Mouse (Mus musculus): ENCODE measurements around the gene Myh11. TPM values are rescaled to one million over a fixed set of nuclear protein-coding genes. Genes with fewer than 3 reads are reported as not detected.
"Not testable (repeated sequence)": the region's sequence is repeated elsewhere in the genome, so short reads cannot be mapped to it uniquely, and the experiment has no call there.

Myh11 gene
- polyA plus RNA-seq, 1 experiment from 2014 or later = 2.4 TPM

GRCm38 (mm10) chr16:14160941-14161340, 130.2 kb downstream of the Myh11 start:
- Histone ChIP-seq H3K27me3 (no peaks in the 10 kb centered on the region), H3K4me1 (peaks cover 40% of the 10 kb centered on the region), H3K4me2 (replicated peaks) (no peak overlapping the region), H3K4me3 (replicated peaks) (no peak overlapping the region), H3K9ac (no peak overlapping the region), H3K27ac (replicated peaks) (no peak overlapping the region), H3K9me3 (replicated peaks) (no peaks in the 10 kb centered on the region), H3K36me3 (no peaks in the 10 kb centered on the region)
- 84% methylated on average over 1 of the region's 1 CpGs for WGBS
- no peak for ATAC-seq (ENCODE audit: insufficient number of reproducible peaks, low FRiP score, low TSS enrichment, low read depth)

- peak overlapping the region; percentile 65 for H3K4me2 ChIP-seq (replicated peaks)
- peaks cover 29% of the 10 kb centered on the region for H3K4me1 ChIP-seq
- WGBS = under 1% methylated on average over 10 of the region's 10 CpGs
- no peak for ATAC-seq (ENCODE audit: insufficient number of reproducible peaks, low FRiP score, low TSS enrichment, low read depth)
- H3K27me3 ChIP-seq = no peaks in the 10 kb centered on the region
- H3K9me3 ChIP-seq (replicated peaks) = no peaks in the 10 kb centered on the region
- H3K27ac ChIP-seq (replicated peaks) = peak overlapping the region; percentile 99
- peak overlapping the region; percentile 71 for H3K4me3 ChIP-seq (replicated peaks)
- peak overlapping the region; percentile 75 for H3K9ac ChIP-seq
- no peaks in the 10 kb centered on the region for H3K36me3 ChIP-seq
Measured at GRCm38 (mm10) chr16:14159746-14160131, 131.4 kb downstream of the Myh11 start.

- Histone ChIP-seq H3K4me2 (replicated peaks) (peak overlapping the region; percentile 67), H3K4me3 (replicated peaks) (peak overlapping the region; percentile 71), H3K9me3 (replicated peaks) (no peaks in the 10 kb centered on the region), H3K36me3 (no peaks in the 10 kb centered on the region), H3K4me1 (peaks cover 23% of the 10 kb centered on the region), H3K27me3 (no peaks in the 10 kb centered on the region), H3K9ac (peak overlapping the region; percentile 75), H3K27ac (replicated peaks) (peak overlapping the region; percentile 99)
- peak; percentile 95 for ATAC-seq (ENCODE audit: insufficient number of reproducible peaks, low FRiP score, low TSS enrichment, low read depth)
- under 1% methylated on average over 58 of the region's 58 CpGs for WGBS
Measured at GRCm38 (mm10) chr16:14158936-14159745, 132.0 kb downstream of the Myh11 start.

GRCm38 (mm10) chr16:14158536-14158935, 132.6 kb downstream of the Myh11 start:
- H3K9ac ChIP-seq = peak overlapping the region; percentile 71
- peaks cover 17% of the 10 kb centered on the region for H3K4me1 ChIP-seq
- 0 out of 2 replicates have a peak, but pooled peaks cover 1% of the 10 kb centered on the region for H3K36me3 ChIP-seq
- H3K4me2 ChIP-seq (replicated peaks) = peak overlapping the region; percentile 67
- 9% methylated on average over 7 of the region's 7 CpGs for WGBS
- H3K4me3 ChIP-seq (replicated peaks) = peak overlapping the region; percentile 71
- ATAC-seq (ENCODE audit: insufficient number of reproducible peaks, low FRiP score, low TSS enrichment, low read depth) = no peak
- no peaks in the 10 kb centered on the region for H3K27me3 ChIP-seq
- H3K9me3 ChIP-seq (replicated peaks) = no peaks in the 10 kb centered on the region
- H3K27ac ChIP-seq (replicated peaks) = peak overlapping the region; percentile 87

- Histone ChIP-seq H3K4me1 (peaks cover 14% of the 10 kb centered on the region), H3K9me3 (replicated peaks) (no peaks in the 10 kb centered on the region), H3K36me3 (peaks cover 22% of the 10 kb centered on the region), H3K4me2 (replicated peaks) (no peak overlapping the region), H3K9ac (no peak overlapping the region), H3K27ac (replicated peaks) (no peak overlapping the region), H3K4me3 (replicated peaks) (no peak overlapping the region), H3K27me3 (no peaks in the 10 kb centered on the region)
- WGBS = 92% methylated on average over 6 of the region's 6 CpGs
- no peak for ATAC-seq (ENCODE audit: insufficient number of reproducible peaks, low FRiP score, low TSS enrichment, low read depth)
Measured at GRCm38 (mm10) chr16:14156312-14156711, 134.9 kb downstream of the Myh11 start.

- Histone ChIP-seq H3K36me3 (peaks cover 29% of the 10 kb centered on the region), H3K4me1 (peaks cover 14% of the 10 kb centered on the region)
- H3K9me3 ChIP-seq (replicated peaks); H3K4me3 ChIP-seq (replicated peaks); H3K27ac ChIP-seq (replicated peaks); H3K4me2 ChIP-seq (replicated peaks); H3K27me3 ChIP-seq; ATAC-seq (ENCODE audit: insufficient number of reproducible peaks, low FRiP score, low TSS enrichment, low read depth); H3K9ac ChIP-seq: not testable (repeated sequence)
- 75% methylated on average over 1 of the region's 2 CpGs for WGBS
Measured at GRCm38 (mm10) chr16:14155638-14156037, 135.5 kb downstream of the Myh11 start.

GRCm38 (mm10) chr16:14151718-14152117, 139.5 kb downstream of the Myh11 start:
- H3K4me3 ChIP-seq (replicated peaks) = no peak overlapping the region
- H3K9ac ChIP-seq = no peak overlapping the region
- WGBS = 95% methylated on average over 4 of the region's 4 CpGs
- H3K4me1 ChIP-seq = no peaks in the 10 kb centered on the region
- H3K9me3 ChIP-seq (replicated peaks) = no peaks in the 10 kb centered on the region
- no peak for ATAC-seq (ENCODE audit: insufficient number of reproducible peaks, low FRiP score, low TSS enrichment, low read depth)
- no peak overlapping the region for H3K4me2 ChIP-seq (replicated peaks)
- H3K27me3 ChIP-seq = no peaks in the 10 kb centered on the region
- peaks cover 50% of the 10 kb centered on the region for H3K36me3 ChIP-seq
- H3K27ac ChIP-seq (replicated peaks) = no peak overlapping the region

GRCm38 (mm10) chr16:14147712-14148111, 143.5 kb downstream of the Myh11 start:
- Histone ChIP-seq H3K27ac (replicated peaks) (no peak overlapping the region), H3K4me1 (no peaks in the 10 kb centered on the region), H3K4me2 (replicated peaks) (no peak overlapping the region), H3K9me3 (replicated peaks) (no peaks in the 10 kb centered on the region), H3K36me3 (peaks cover 74% of the 10 kb centered on the region), H3K4me3 (replicated peaks) (no peak overlapping the region), H3K27me3 (no peaks in the 10 kb centered on the region), H3K9ac (no peak overlapping the region)
- no peak for ATAC-seq (ENCODE audit: insufficient number of reproducible peaks, low FRiP score, low TSS enrichment, low read depth)

MicroRNAs within 50 kb of the gene (microRNA counts, 519-probe panel; counts per million panel counts)
- 2,716 counts per million, percentile 64 among the panel's probes with 10 or more counts for microRNA mmu-miR-484

Small RNA genes lying within 50 kb of the gene (microRNA-seq; reads per million reads assigned to microRNA genes)
- gene Mir484 (ENCODE audit: borderline number of aligned reads) = 1,800 reads per million, percentile 82 among the genes with 10 or more reads in this experiment

Other genes with a start within 250 kb of the Myh11 start
- gene Nde1, start 128.1 kb downstream of the Myh11 start, polyA plus RNA-seq (2015; fragmentation: Nextera tagmentation; extraction: Ambion mirVana) = 96.9 and 102 TPM in 2 replicates
- 17.6 and 17.7 TPM in 2 replicates for gene Marf1, start 128.0 kb downstream of the Myh11 start, polyA plus RNA-seq (2015; fragmentation: Nextera tagmentation; extraction: Ambion mirVana)
- gene Fopnl, start 26.0 kb upstream of the Myh11 start, polyA plus RNA-seq (2015; fragmentation: Nextera tagmentation; extraction: Ambion mirVana) = 145 and 156 TPM in 2 replicates
- 14.1 and 15.0 TPM in 2 replicates for gene Abcc1, start 70.2 kb upstream of the Myh11 start, polyA plus RNA-seq (2015; fragmentation: Nextera tagmentation; extraction: Ambion mirVana)